Mouse (Mus musculus) hindbrain, embryonic 16.5 days (tissue): ENCODE data around the gene Fam20a. TPM values are rescaled to one million over a fixed set of nuclear protein-coding genes. Genes with fewer than 3 reads are reported as not detected.
"Not testable (repeated sequence)": the region's sequence is repeated elsewhere in the genome, so short reads cannot be mapped to it uniquely, and the experiment has no call there.

Experiments
- ATAC-seq: fragments of 200-750 bp; cut with Nextera tagmentation; 2 replicates; pipeline ENCODE4 v1.8.0; 2017; ENCODE audit warnings: moderate TSS enrichment, moderate library complexity
- H3K27ac ChIP-seq: fragments of 300-500 bp; sonication (generic); 2 replicates; pipeline ENCODE4 v1.5.1; 2014; ENCODE audit warnings: low read depth, mild to moderate bottlenecking, control low read depth, low read length, moderate library complexity
- H3K27me3 ChIP-seq: fragments of 300-500 bp; sonication (generic); replicated peaks from 2 replicates; pipeline ENCODE4 v1.6.1; 2014; ENCODE audit warnings: low read length; ENCODE audit not compliant: control insufficient read depth, insufficient read depth
- H3K36me3 ChIP-seq: fragments of 300-500 bp; sonication (generic); 2 replicates; pipeline ENCODE4 v1.6.1; 2014; ENCODE audit warnings: mild to moderate bottlenecking, low read length, moderate library complexity, mixed read lengths; ENCODE audit not compliant: control insufficient read depth, insufficient read depth
- H3K4me1 ChIP-seq: fragments of 300-500 bp; sonication (generic); 2 replicates; pipeline ENCODE4 v1.6.1; 2014; ENCODE audit warnings: low read depth, low read length; ENCODE audit not compliant: control insufficient read depth, insufficient read depth
- H3K4me2 ChIP-seq: fragments of 300-500 bp; sonication (generic); 2 replicates; pipeline ENCODE4 v1.6.1; 2014; ENCODE audit warnings: mild to moderate bottlenecking, low read length, control low read depth, moderate library complexity
- H3K4me3 ChIP-seq: fragments of 300-500 bp; sonication (generic); 2 replicates; pipeline ENCODE4 v1.5.1; 2014; ENCODE audit warnings: mild to moderate bottlenecking, low read length, control low read depth, moderate library complexity
- H3K9ac ChIP-seq: fragments of 300-500 bp; sonication (generic); 2 replicates; pipeline ENCODE4 v1.6.1; 2014; ENCODE audit warnings: low read depth, mild to moderate bottlenecking, control low read depth, low read length, moderate library complexity
- H3K9me3 ChIP-seq: fragments of 300-500 bp; sonication (generic); 2 replicates; pipeline ENCODE4 v1.6.1; 2014; ENCODE audit warnings: mild to moderate bottlenecking, low read length, moderate library complexity; ENCODE audit not compliant: control insufficient read depth
- WGBS: fragments of 180-500 bp; shearing (Covaris S2); extraction: QIAGEN DNeasy Blood & Tissue Kit; methylation state at CpG from one replicate; pipeline ENCODE4 v1.1.7; 2014; 5-methylcytosine and 5-hydroxymethylcytosine counted together
- polyA plus RNA-seq: library from polyadenylated mRNA; unstranded; fragments of >200 nt; fragmentation: Nextera tagmentation; extraction: Ambion mirVana; gene quantifications from 2 replicates; pipeline ENCODE4 v1.2.1, GENCODE M21; 2015

Gene Fam20a
- polyA plus RNA-seq, 1 experiment from 2014 or later: 7.9 TPM

GRCm38 (mm10) chr11:109670026-109670916, 51.8 kb downstream of the Fam20a start:
- Histone ChIP-seq H3K36me3 (peaks cover 32% of the 10 kb centered on the region), H3K27ac (peak overlapping the region; percentile 30; the same call in 1 of the 2 replicates), H3K9me3 (no peaks in the 10 kb centered on the region), H3K4me2 (no peak overlapping the region), H3K4me3 (no peak overlapping the region), H3K9ac (no peak overlapping the region), H3K4me1 (peaks cover 3% of the 10 kb centered on the region; the same call in 1 of the 2 replicates), H3K27me3 (no peaks in the 10 kb centered on the region)
- peak; percentile 79 for ATAC-seq
- 56% methylated on average over 14 of the region's 14 CpGs for WGBS

GRCm38 (mm10) chr11:109669149-109669708, 52.9 kb downstream of the Fam20a start:
- H3K27ac ChIP-seq: no peak overlapping the region
- peaks cover 3% of the 10 kb centered on the region; the same call in 1 of the 2 replicates for H3K4me1 ChIP-seq
- H3K36me3 ChIP-seq: peaks cover 37% of the 10 kb centered on the region
- no peaks in the 10 kb centered on the region for H3K27me3 ChIP-seq
- no peak overlapping the region for H3K9ac ChIP-seq
- H3K9me3 ChIP-seq: no peaks in the 10 kb centered on the region
- 88% methylated on average over 8 of the region's 8 CpGs for WGBS
- H3K4me3 ChIP-seq: no peak overlapping the region
- no peak for ATAC-seq
- no peak overlapping the region for H3K4me2 ChIP-seq

GRCm38 (mm10) chr11:109668115-109668725, 53.9 kb downstream of the Fam20a start:
- H3K36me3 ChIP-seq: peaks cover 47% of the 10 kb centered on the region
- H3K4me2 ChIP-seq: no peak overlapping the region
- no peak overlapping the region for H3K9ac ChIP-seq
- H3K27me3 ChIP-seq: no peaks in the 10 kb centered on the region
- no peak for ATAC-seq
- H3K4me1 ChIP-seq: peaks cover 3% of the 10 kb centered on the region; the same call in 1 of the 2 replicates
- WGBS: 86% methylated on average over 8 of the region's 8 CpGs
- no peak overlapping the region for H3K27ac ChIP-seq
- no peak overlapping the region for H3K4me3 ChIP-seq
- H3K9me3 ChIP-seq: no peaks in the 10 kb centered on the region

- Histone ChIP-seq H3K27me3 (no peaks in the 10 kb centered on the region), H3K4me1 (peaks cover 3% of the 10 kb centered on the region; the same call in 1 of the 2 replicates), H3K9me3 (no peaks in the 10 kb centered on the region), H3K4me2 (no peak overlapping the region), H3K36me3 (peaks cover 52% of the 10 kb centered on the region), H3K4me3 (no peak overlapping the region), H3K9ac (no peak overlapping the region), H3K27ac (no peak overlapping the region)
- ATAC-seq: no peak
- 93% methylated on average over 19 of the region's 19 CpGs for WGBS
Measured at GRCm38 (mm10) chr11:109667371-109667770, 54.7 kb downstream of the Fam20a start.

GRCm38 (mm10) chr11:109666411-109666810, 55.7 kb downstream of the Fam20a start:
- H3K4me3 ChIP-seq: no peak overlapping the region
- H3K9me3 ChIP-seq: no peaks in the 10 kb centered on the region
- H3K9ac ChIP-seq: no peak overlapping the region
- H3K27me3 ChIP-seq: no peaks in the 10 kb centered on the region
- H3K4me1 ChIP-seq: peaks cover 3% of the 10 kb centered on the region; the same call in 1 of the 2 replicates
- peaks cover 59% of the 10 kb centered on the region for H3K36me3 ChIP-seq
- ATAC-seq: no peak
- WGBS: 93% methylated on average over 13 of the region's 13 CpGs
- H3K27ac ChIP-seq: no peak overlapping the region
- H3K4me2 ChIP-seq: no peak overlapping the region

GRCm38 (mm10) chr11:109665424-109665823, 56.7 kb downstream of the Fam20a start:
- Histone ChIP-seq H3K4me2 (no peak overlapping the region), H3K36me3 (peaks cover 65% of the 10 kb centered on the region), H3K4me3 (no peak overlapping the region), H3K9me3 (no peaks in the 10 kb centered on the region), H3K27ac (no peak overlapping the region), H3K9ac (no peak overlapping the region), H3K27me3 (no peaks in the 10 kb centered on the region), H3K4me1 (no peaks in the 10 kb centered on the region)
- 83% methylated on average over 6 of the region's 6 CpGs for WGBS
- no peak for ATAC-seq

- Histone ChIP-seq H3K27ac (no peak overlapping the region), H3K27me3 (no peaks in the 10 kb centered on the region), H3K4me2 (no peak overlapping the region), H3K36me3 (peaks cover 69% of the 10 kb centered on the region), H3K9me3 (no peaks in the 10 kb centered on the region), H3K4me3 (no peak overlapping the region), H3K4me1 (no peaks in the 10 kb centered on the region), H3K9ac (no peak overlapping the region)
- no peak for ATAC-seq
- WGBS: 89% methylated on average over 13 of the region's 13 CpGs
Measured at GRCm38 (mm10) chr11:109664293-109664692, 57.8 kb downstream of the Fam20a start.

GRCm38 (mm10) chr11:109660526-109660925, 61.6 kb downstream of the Fam20a start:
- WGBS: 91% methylated on average over 8 of the region's 8 CpGs
- not testable (repeated sequence) for H3K4me1 ChIP-seq, H3K9me3 ChIP-seq, H3K9ac ChIP-seq, H3K4me3 ChIP-seq, H3K27me3 ChIP-seq, H3K4me2 ChIP-seq, H3K27ac ChIP-seq, ATAC-seq
- peaks cover 47% of the 10 kb centered on the region for H3K36me3 ChIP-seq

GRCm38 (mm10) chr11:109656232-109656631, 65.8 kb downstream of the Fam20a start:
- ATAC-seq: no peak
- peaks cover 20% of the 10 kb centered on the region for H3K4me1 ChIP-seq
- H3K4me3 ChIP-seq: no peak overlapping the region
- H3K4me2 ChIP-seq: no peak overlapping the region
- H3K27me3 ChIP-seq: no peaks in the 10 kb centered on the region
- no peak overlapping the region for H3K9ac ChIP-seq
- H3K36me3 ChIP-seq: peaks cover 18% of the 10 kb centered on the region
- H3K27ac ChIP-seq: no peak overlapping the region
- 89% methylated on average over 7 of the region's 7 CpGs for WGBS
- no peaks in the 10 kb centered on the region for H3K9me3 ChIP-seq
